Mouse (Mus musculus) subcutaneous adipose tissue, adult 2 months (tissue): ENCODE data around the gene 0610040J01Rik. TPM values are rescaled to one million over a fixed set of nuclear protein-coding genes. Genes with fewer than 3 reads are reported as not detected.

Source experiments
- polyA plus RNA-seq: library from polyadenylated mRNA; depleted of rRNA; stranded (reverse); fragments of >200 nt; gene quantifications from 2 replicates; pipeline ENCODE4 v1.2.3, GENCODE M21; 2012; ENCODE audit warnings: low replicate concordance; rRNA removed

0610040J01Rik gene
- 0.17 and 18.8 TPM in 2 replicates for polyA plus RNA-seq

GRCm38 (mm10) chr5:63811819-63812508, at the start of gene 0610040J01Rik:
Gene 0610040J01Rik, plus strand, starts transcription at chr5:63812363.

Other genes starting within 250 kb of the 0610040J01Rik start
- gene Nwd2, start 163.3 kb upstream of the 0610040J01Rik start, polyA plus RNA-seq: 0.13 TPM in 1 of 2 replicates, not detected in the other
- 6.6 and 15.6 TPM in 2 replicates for gene Rell1, start 156.5 kb downstream of the 0610040J01Rik start, polyA plus RNA-seq